Mouse (Mus musculus) bone marrow macrophage, adult 2 months (primary cell): ENCODE measurements around the gene Cog4.

Experiments
- CTCF ChIP-seq: IDR thresholded peaks from 2 replicates; pipeline ENCODE4 v1.5.1; 2012; ENCODE audit warnings: low read depth, mild to moderate bottlenecking, low read length, moderate library complexity
- POLR2A ChIP-seq: IDR thresholded peaks from 2 replicates; pipeline ENCODE4 v1.6.1; 2012; ENCODE audit warnings: mild to moderate bottlenecking, low read depth, low read length, borderline replicate concordance

- TF ChIP-seq POLR2A (no peak), CTCF (no peak)
These were observed 82.7 kb downstream of the Cog4 start for GRCm38 (mm10) chr8:110929066-110929465.
